Mouse (Mus musculus): ENCODE results near the gene Fam205a3. TPM values are rescaled to one million over a fixed set of nuclear protein-coding genes. Genes with fewer than 3 reads are reported as not detected.

The Fam205a3 gene
- not detected for polyA plus RNA-seq (2017; shearing (Covaris generic))

GRCm38 (mm10) chr4:42318034-42318433 is at the start of gene Fam205a3:
Gene Fam205a3, plus strand, starts transcription at chr4:42318334.

GRCm38 (mm10) chr4:42293967-42294366 is 24.2 kb upstream of the Fam205a3 start, which contains the start of gene Gm21953:
Gene Gm21953, plus strand, starts transcription at chr4:42294267.

Other genes with a start within 250 kb of the Fam205a3 start
- not detected for gene Gm3893, start 227.1 kb upstream of the Fam205a3 start, polyA plus RNA-seq (2017; shearing (Covaris generic))
- not detected for gene Gm13304, start 203.5 kb upstream of the Fam205a3 start, polyA plus RNA-seq (2017; shearing (Covaris generic))
- gene Gm13306, start 164.9 kb upstream of the Fam205a3 start, polyA plus RNA-seq (2017; shearing (Covaris generic)): not detected
- not detected for gene Gm13305, start 149.7 kb upstream of the Fam205a3 start, polyA plus RNA-seq (2017; shearing (Covaris generic))
- gene Gm10600, start 77.7 kb upstream of the Fam205a3 start, polyA plus RNA-seq (2017; shearing (Covaris generic)): not detected
- gene Ccl21b, start 62.6 kb upstream of the Fam205a3 start, polyA plus RNA-seq (2017; shearing (Covaris generic)): not detected
- gene Gm21953, start 24.1 kb upstream of the Fam205a3 start, polyA plus RNA-seq (2017; shearing (Covaris generic)): not detected
- gene Gm21586, start 121.0 kb downstream of the Fam205a3 start, polyA plus RNA-seq (2017; shearing (Covaris generic)): not detected
- gene Gm2163, start 148.4 kb downstream of the Fam205a3 start, polyA plus RNA-seq (2017; shearing (Covaris generic)): not detected
- gene Fam205a2, start 209.8 kb downstream of the Fam205a3 start, polyA plus RNA-seq (2017; shearing (Covaris generic)): not detected